In genomic region chr1:93802771-93803170, GRCm38 (mm10) we compare ENCODE assay signal across 8 mouse cellular contexts. TPM values are rescaled to one million over a fixed set of nuclear protein-coding genes. Genes with fewer than 3 reads are reported as not detected.
DNase-seq lines count a peak whose midpoint lies in the region; ATAC-seq and TF ChIP-seq lines count a peak whose summit lies in the region.

No protein-coding gene starts in this region.

- H3K27ac ChIP-seq in liver, adult 2 months (replicated peaks; ENCODE audit: insufficient read depth, low read depth, low read length) = no peak overlapping the region
- peak overlapping the region; percentile 89; the same call in 1 of the 2 replicates for H3K27ac ChIP-seq in embryonic facial prominence, embryonic 15.5 days (replicated peaks)
- H3K27ac ChIP-seq in limb, embryonic 10.5 days = peak overlapping the region; percentile 97
- H3K27ac ChIP-seq in neural tube, embryonic 13.5 days (replicated peaks) = no peak overlapping the region

- no peak overlapping the region for H3K9ac ChIP-seq in liver, adult 2 months (ENCODE audit: low read depth, low read length)
- no peak overlapping the region for H3K9ac ChIP-seq in embryonic facial prominence, embryonic 15.5 days
- peak overlapping the region; percentile 80 for H3K9ac ChIP-seq in neural tube, embryonic 13.5 days

- no peaks in the 10 kb centered on the region for H3K27me3 ChIP-seq in liver, adult 2 months (ENCODE audit: control insufficient read depth, insufficient read depth, low read length)
- H3K27me3 ChIP-seq in embryonic facial prominence, embryonic 15.5 days = no peaks in the 10 kb centered on the region
- no peaks in the 10 kb centered on the region for H3K27me3 ChIP-seq in limb, embryonic 10.5 days (ENCODE audit: low read depth, poor library complexity, severe bottlenecking)
- H3K27me3 ChIP-seq in neural tube, embryonic 13.5 days = no peaks in the 10 kb centered on the region

- no peaks in the 10 kb centered on the region for H3K9me3 ChIP-seq in embryonic facial prominence, embryonic 15.5 days (replicated peaks)
- no peaks in the 10 kb centered on the region for H3K9me3 ChIP-seq in limb, embryonic 10.5 days (replicated peaks)
- no peaks in the 10 kb centered on the region for H3K9me3 ChIP-seq in neural tube, embryonic 13.5 days

- H3K4me2 ChIP-seq in embryonic facial prominence, embryonic 15.5 days (replicated peaks) = 0 out of 2 replicates have a peak overlapping the region, but pooled peaks have one; percentile 93
- H3K4me2 ChIP-seq in neural tube, embryonic 13.5 days = peak overlapping the region; percentile 84

- ATAC-seq in embryonic facial prominence, embryonic 15.5 days (ENCODE audit: insufficient number of reproducible peaks, low FRiP score, low TSS enrichment, low read depth) = no peak
- no peak for ATAC-seq in neural tube, embryonic 13.5 days (ENCODE audit: low read depth)

- 78% methylated on average over 5 of the region's 5 CpGs for WGBS in liver, adult 2 months
- WGBS in embryonic facial prominence, embryonic 15.5 days = 77% methylated on average over 5 of the region's 5 CpGs
- 89% methylated on average over 5 of the region's 5 CpGs for WGBS in limb, embryonic 10.5 days
- WGBS in neural tube, embryonic 13.5 days = 89% methylated on average over 5 of the region's 5 CpGs

- no peak overlapping the region for H3K4me3 ChIP-seq in liver, adult 2 months (ENCODE audit: insufficient read depth, low read depth, low read length)
- peak overlapping the region; percentile 91 for H3K4me3 ChIP-seq in embryonic facial prominence, embryonic 15.5 days (replicated peaks)
- peak overlapping the region; percentile 81 for H3K4me3 ChIP-seq in limb, embryonic 10.5 days
- H3K4me3 ChIP-seq in neural tube, embryonic 13.5 days = peak overlapping the region; percentile 77

- H3K4me1 ChIP-seq in liver, adult 2 months (ENCODE audit: control insufficient read depth, insufficient read depth, low read length) = peaks cover 9% of the 10 kb centered on the region; the same call in 1 of the 2 replicates
- peaks cover 41% of the 10 kb centered on the region for H3K4me1 ChIP-seq in embryonic facial prominence, embryonic 15.5 days
- peaks cover 36% of the 10 kb centered on the region for H3K4me1 ChIP-seq in limb, embryonic 10.5 days
- H3K4me1 ChIP-seq in neural tube, embryonic 13.5 days (replicated peaks) = peaks cover 35% of the 10 kb centered on the region

- TF ChIP-seq CTCF in liver, adult 2 months (IDR thresholded peaks at IDR 0.05; ENCODE audit: low read depth, low read length) = no peak

- no peak for TF ChIP-seq POLR2A in liver, adult 2 months (IDR thresholded peaks at IDR 0.05; ENCODE audit: extremely low read depth, insufficient read depth, low read length)

- peak; percentile 26 for DNase-seq in liver, adult 2 months (ENCODE audit: extremely low read depth, low read depth, low spot score)
- DNase-seq in liver = no peak
- DNase-seq in limb, embryonic 10.5 days (ENCODE audit: low spot score) = no peak
- no peak for DNase-seq in layer of hippocampus, adult 9-11 months
- no peak for DNase-seq in spleen, postnatal 14 days (ENCODE audit: low spot score in 2 of 2)
- no peak for DNase-seq in lung, postnatal 14 days

- H3K36me3 ChIP-seq in liver, adult 2 months (ENCODE audit: control insufficient read depth, insufficient read depth, low read length) = peaks cover 2% of the 10 kb centered on the region; the same call in 1 of the 2 replicates
- peaks cover 38% of the 10 kb centered on the region for H3K36me3 ChIP-seq in embryonic facial prominence, embryonic 15.5 days
- H3K36me3 ChIP-seq in limb, embryonic 10.5 days = peaks cover 55% of the 10 kb centered on the region
- H3K36me3 ChIP-seq in neural tube, embryonic 13.5 days = peaks cover 38% of the 10 kb centered on the region

- H3K79me2 ChIP-seq in liver, adult 2 months (ENCODE audit: control insufficient read depth, insufficient read depth, low read length) = peaks cover 3% of the 10 kb centered on the region; the same call in 1 of the 2 replicates

RNA-seq across cellular contexts. Expression of gene Ing5, which starts 1.0 kb away (rescaled TPM):
- total RNA-seq in liver, adult 2 months (2014; rRNA removed) = 4.4 and 5.5 TPM in 2 replicates
- polyA plus RNA-seq in liver, adult 2 months (2012; rRNA removed) = 2.2 and 2.7 TPM in 2 replicates
- 13.9 and 14.9 TPM in 2 replicates for polyA plus RNA-seq in embryonic facial prominence, embryonic 15.5 days (2015; fragmentation: Nextera tagmentation; extraction: Ambion mirVana)
- polyA plus RNA-seq in limb, embryonic 10.5 days (2016; fragmentation: Nextera tagmentation; extraction: Ambion mirVana) = 21.4 and 22.7 TPM in 2 replicates
- 9.0 and 9.7 TPM in 2 replicates for polyA plus RNA-seq in neural tube, embryonic 13.5 days (2015; fragmentation: Nextera tagmentation; extraction: Ambion mirVana)

RNA-seq across cellular contexts. Expression of gene Dtymk, which starts 1.0 kb away (rescaled TPM):
- 26.3 and 27.7 TPM in 2 replicates for total RNA-seq in liver, adult 2 months (2014; rRNA removed)
- polyA plus RNA-seq in liver, adult 2 months (2012; rRNA removed) = 18.7 and 28.4 TPM in 2 replicates
- 208 and 218 TPM in 2 replicates for polyA plus RNA-seq in embryonic facial prominence, embryonic 15.5 days (2015; fragmentation: Nextera tagmentation; extraction: Ambion mirVana)
- polyA plus RNA-seq in limb, embryonic 10.5 days (2016; fragmentation: Nextera tagmentation; extraction: Ambion mirVana) = 280 and 304 TPM in 2 replicates
- 155 and 158 TPM in 2 replicates for polyA plus RNA-seq in neural tube, embryonic 13.5 days (2015; fragmentation: Nextera tagmentation; extraction: Ambion mirVana)

RNA-seq across cellular contexts. Expression of gene D2hgdh, which starts 21.9 kb away (rescaled TPM):
- 23.4 and 24.8 TPM in 2 replicates for total RNA-seq in liver, adult 2 months (2014; rRNA removed)
- 26.1 and 27.8 TPM in 2 replicates for polyA plus RNA-seq in liver, adult 2 months (2012; rRNA removed)
- polyA plus RNA-seq in embryonic facial prominence, embryonic 15.5 days (2015; fragmentation: Nextera tagmentation; extraction: Ambion mirVana) = 18.5 and 18.8 TPM in 2 replicates
- 13.7 and 15.0 TPM in 2 replicates for polyA plus RNA-seq in limb, embryonic 10.5 days (2016; fragmentation: Nextera tagmentation; extraction: Ambion mirVana)
- 18.4 and 18.9 TPM in 2 replicates for polyA plus RNA-seq in neural tube, embryonic 13.5 days (2015; fragmentation: Nextera tagmentation; extraction: Ambion mirVana)

RNA-seq across cellular contexts. Expression of gene Thap4, which starts 48.1 kb away (rescaled TPM):
- total RNA-seq in liver, adult 2 months (2014; rRNA removed) = 10.0 and 13.6 TPM in 2 replicates
- 17.5 TPM in 2 replicates for polyA plus RNA-seq in liver, adult 2 months (2012; rRNA removed)
- 55.6 and 59.0 TPM in 2 replicates for polyA plus RNA-seq in embryonic facial prominence, embryonic 15.5 days (2015; fragmentation: Nextera tagmentation; extraction: Ambion mirVana)
- polyA plus RNA-seq in limb, embryonic 10.5 days (2016; fragmentation: Nextera tagmentation; extraction: Ambion mirVana) = 54.8 and 56.3 TPM in 2 replicates
- 38.2 and 40.7 TPM in 2 replicates for polyA plus RNA-seq in neural tube, embryonic 13.5 days (2015; fragmentation: Nextera tagmentation; extraction: Ambion mirVana)

RNA-seq across cellular contexts. Expression of gene Atg4b, which starts 51.5 kb away (rescaled TPM):
- total RNA-seq in liver, adult 2 months (2014; rRNA removed) = 18.7 and 20.0 TPM in 2 replicates
- 27.8 and 29.1 TPM in 2 replicates for polyA plus RNA-seq in liver, adult 2 months (2012; rRNA removed)
- polyA plus RNA-seq in embryonic facial prominence, embryonic 15.5 days (2015; fragmentation: Nextera tagmentation; extraction: Ambion mirVana) = 77.2 and 78.5 TPM in 2 replicates
- 91.8 and 95.8 TPM in 2 replicates for polyA plus RNA-seq in limb, embryonic 10.5 days (2016; fragmentation: Nextera tagmentation; extraction: Ambion mirVana)
- polyA plus RNA-seq in neural tube, embryonic 13.5 days (2015; fragmentation: Nextera tagmentation; extraction: Ambion mirVana) = 102 and 104 TPM in 2 replicates

Comparison
In these comparisons a context has a peak if more than half of its experiments do, and no peak if none do; other contexts are left out.
1. H3K27ac ChIP-seq: peak in embryonic facial prominence, embryonic 15.5 days (single experiment) and limb, embryonic 10.5 days (single experiment); none in liver, adult 2 months (single experiment) and neural tube, embryonic 13.5 days (single experiment).